Mouse (Mus musculus) G1E-ER4 (cell line): ENCODE results near the gene Ddx23. TPM values are rescaled to one million over a fixed set of nuclear protein-coding genes. Genes with fewer than 3 reads are reported as not detected.

Source experiments
- GATA1 ChIP-seq: IDR thresholded peaks from one replicate; pipeline ENCODE4 v1.8.0; 2012; ENCODE audit warnings: low read length, inconsistent platforms
- polyA plus RNA-seq: library from polyadenylated mRNA; stranded (reverse); fragments of >175 nt; gene quantifications from 2 replicates; pipeline ENCODE4 v1.2.3, GENCODE M21; 2012

Ddx23 gene
- polyA plus RNA-seq, 1 experiment, result 120 TPM

DNA sequence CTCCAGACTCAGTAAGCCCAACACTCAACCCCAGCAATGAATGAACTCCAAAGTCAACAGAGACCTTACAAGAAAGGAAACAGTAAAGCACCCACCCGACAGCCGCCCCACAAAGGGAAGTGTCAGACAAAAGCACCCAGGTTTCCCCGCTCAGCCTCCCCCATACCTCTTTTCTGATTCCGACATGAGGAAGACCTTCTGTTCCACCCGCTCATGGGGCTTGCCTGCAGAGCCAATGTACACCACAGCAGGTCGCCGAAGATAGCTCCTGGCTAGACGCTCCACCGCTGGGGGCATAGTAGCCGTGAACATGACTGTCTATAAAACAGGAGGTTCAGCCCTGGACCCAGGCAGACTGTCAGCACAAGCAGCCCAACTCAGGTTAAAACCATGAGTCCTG is 15.4 kb downstream of the Ddx23 start:
- TF ChIP-seq GATA1, result no peak

- TF ChIP-seq GATA1, result no peak
These were observed 16.0 kb downstream of the Ddx23 start for GRCm38 (mm10) chr15:98646737-98647136.

DNA sequence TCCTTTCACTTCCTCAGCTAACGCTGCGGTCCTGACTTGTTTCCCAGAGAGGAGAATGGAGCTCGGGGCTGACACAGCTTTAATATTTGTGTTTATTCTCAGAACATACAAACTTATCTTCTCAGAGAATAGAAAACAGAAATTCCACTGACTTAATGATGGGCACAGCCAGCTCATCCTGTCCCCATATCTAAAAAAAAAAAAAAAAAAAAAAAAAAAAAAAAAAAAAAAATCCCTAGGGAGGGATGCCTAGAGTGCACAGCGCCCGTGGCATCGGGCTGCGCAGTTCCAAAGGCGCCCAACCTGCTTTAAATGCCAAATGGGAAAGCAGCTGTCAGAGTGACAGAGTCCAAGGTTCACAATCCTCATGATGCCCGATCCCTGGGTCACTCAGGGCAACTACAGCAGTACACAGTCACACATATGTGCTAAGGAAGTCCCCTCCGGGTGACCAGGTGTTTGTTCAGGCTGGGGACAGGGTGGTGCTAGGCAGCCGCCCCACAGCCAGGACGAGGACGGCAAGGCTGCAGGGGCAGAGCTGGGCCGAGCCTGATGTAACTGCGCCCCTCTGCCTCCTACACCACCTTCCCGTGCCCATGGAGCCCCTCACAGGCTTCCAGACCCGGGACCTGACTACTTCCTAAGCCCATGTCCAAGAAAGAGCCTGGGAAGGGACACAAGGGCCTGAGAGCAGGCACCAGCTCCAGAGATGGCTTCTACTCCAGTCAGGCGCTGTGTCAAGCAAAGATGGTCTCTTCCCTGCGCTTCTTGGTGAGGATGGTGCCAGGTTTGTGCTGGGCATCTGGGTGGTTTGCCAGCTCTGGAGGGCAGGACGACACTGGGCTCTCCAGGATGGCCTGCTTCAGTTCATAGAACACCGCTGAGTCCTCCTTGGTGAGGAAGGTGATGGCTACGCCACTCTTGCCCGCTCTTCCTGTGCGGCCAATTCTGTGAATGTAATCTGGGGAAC is 17.4 kb downstream of the Ddx23 start:
- TF ChIP-seq GATA1, result no peak

DNA sequence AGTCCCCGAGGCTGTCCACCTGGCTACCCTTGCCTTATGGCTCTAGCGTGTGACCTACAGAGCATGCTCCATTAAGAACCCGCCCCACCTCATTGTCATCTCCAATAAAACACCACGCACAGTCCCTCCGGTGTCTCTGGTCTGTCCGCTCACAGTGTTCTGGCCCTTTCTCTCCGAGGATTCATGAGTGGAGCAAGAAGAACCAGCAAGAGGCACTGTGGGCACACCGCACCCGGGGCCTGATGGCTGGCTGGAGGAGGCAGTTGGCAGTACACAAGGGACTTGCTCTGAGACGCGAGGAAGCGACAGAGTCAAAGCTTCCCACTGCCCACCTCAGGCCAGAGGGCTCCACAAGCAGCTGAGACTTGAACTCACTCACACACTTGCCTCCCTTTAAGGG is 18.3 kb downstream of the Ddx23 start:
- no peak for TF ChIP-seq GATA1

GRCm38 (mm10) chr15:98640157-98640556 is 22.5 kb downstream of the Ddx23 start:
- no peak for TF ChIP-seq GATA1

- no peak for TF ChIP-seq GATA1
These were observed 25.5 kb downstream of the Ddx23 start for GRCm38 (mm10) chr15:98637155-98637554.

- TF ChIP-seq GATA1, result no peak
These were observed 26.2 kb downstream of the Ddx23 start for GRCm38 (mm10) chr15:98636517-98636916.

DNA sequence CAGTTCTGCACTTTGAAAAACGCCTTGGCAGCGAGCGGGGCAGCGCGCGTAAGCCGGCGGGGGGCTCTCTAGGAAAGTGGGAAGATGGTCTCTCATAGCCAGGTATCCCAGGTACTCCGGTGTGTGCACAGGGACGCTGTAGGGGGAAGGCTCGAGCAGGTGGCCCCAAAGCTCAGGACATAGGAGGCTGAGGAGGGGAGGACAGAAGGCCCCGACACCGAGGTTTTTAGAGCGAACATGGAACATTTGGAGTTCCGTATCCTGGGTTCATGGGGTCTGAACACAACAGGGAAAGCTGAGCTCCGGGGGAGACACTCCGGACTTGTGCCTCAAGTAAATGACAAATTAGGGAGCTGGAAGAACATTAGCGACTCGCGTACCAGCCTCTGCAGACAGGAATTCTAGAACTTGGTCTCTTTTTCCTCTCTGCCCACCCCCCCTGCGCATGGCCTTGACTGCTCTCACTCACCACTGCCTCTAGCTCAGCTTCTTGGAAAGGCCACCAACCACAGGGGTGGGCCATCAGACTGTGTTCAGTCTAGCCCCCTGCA is 27.3 kb downstream of the Ddx23 start:
- no peak for TF ChIP-seq GATA1

GRCm38 (mm10) chr15:98634541-98635081 is 28.1 kb downstream of the Ddx23 start:
- TF ChIP-seq GATA1, result no peak

- TF ChIP-seq GATA1, result no peak
These were observed 28.7 kb downstream of the Ddx23 start for GRCm38 (mm10) chr15:98633822-98634470.

DNA sequence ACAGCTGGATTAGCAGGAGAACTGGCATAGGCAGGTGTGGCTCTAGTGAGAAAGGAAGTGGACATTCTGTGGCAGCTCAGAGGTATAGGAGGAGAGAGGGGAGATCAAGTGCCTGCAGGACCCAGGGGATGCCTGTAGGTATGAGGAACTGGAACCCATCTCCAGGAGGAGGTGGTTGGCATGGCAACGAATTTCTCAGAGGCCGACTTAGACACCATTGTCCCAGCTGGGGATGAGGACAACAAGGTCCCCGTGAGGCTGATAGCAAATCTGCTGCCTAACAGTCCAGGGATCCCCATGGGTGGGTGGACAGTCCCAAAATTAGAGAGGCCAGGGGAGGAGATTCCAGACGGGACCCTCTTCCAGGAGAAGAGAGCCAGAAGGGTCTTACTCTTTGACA is 29.8 kb downstream of the Ddx23 start:
- no peak for TF ChIP-seq GATA1

DNA sequence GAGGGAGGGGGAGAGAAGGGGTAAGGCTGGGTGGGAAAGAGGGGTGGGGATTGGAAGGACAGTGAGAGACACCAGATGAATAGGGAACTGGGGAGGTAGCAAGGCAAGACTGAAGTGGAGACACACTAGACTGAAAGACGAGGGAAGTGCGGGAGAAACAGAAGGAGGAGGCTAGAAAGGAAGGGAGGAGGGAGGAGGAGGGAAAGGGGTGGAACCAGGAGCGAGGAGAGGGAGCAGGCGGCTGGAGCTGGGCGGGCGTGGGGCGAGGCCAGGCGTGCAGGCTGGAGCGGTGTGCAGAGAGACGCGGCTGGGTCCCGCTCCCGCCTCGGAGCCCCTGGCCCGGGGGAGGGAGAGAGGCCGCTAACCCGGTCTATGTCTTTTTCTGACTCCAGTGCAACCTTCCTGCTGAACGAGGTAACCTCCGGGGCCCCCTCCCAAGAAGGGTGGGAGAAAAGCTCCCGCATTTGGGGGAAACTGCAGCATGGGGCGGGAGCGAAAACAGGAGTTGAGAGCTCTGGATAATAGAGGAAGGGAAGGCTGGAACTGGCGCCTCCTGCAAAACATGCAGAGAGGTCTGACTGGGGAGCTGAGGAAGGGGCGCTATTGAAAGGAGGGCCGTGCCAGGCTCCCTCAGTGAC is 30.5 kb downstream of the Ddx23 start:
- TF ChIP-seq GATA1, result no peak

- no peak for TF ChIP-seq GATA1
These were observed 31.2 kb downstream of the Ddx23 start for GRCm38 (mm10) chr15:98631493-98631892.

DNA sequence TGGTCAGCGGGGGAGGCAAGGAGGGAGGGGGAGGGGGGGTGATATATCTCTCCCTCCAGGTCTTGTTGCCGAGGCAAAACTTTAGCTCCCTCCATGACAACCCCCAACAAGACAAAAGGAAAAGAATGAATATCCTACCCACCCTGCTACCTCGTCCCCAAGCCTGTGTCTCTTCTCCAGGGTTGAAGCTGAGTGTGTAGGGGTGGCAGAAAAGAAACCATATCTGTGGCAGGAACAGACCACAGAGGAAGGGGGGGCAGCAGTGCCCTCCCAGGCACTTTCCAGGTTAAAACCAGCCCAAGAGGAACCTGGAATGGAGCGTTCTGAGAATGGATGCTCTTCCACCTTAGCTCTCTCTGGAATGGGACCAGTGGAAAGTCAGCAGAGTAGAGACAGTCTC is 32.2 kb downstream of the Ddx23 start, which contains the start of gene Cacnb3:
TSS of gene Cacnb3 (plus strand) at position 301 of the 400 bp plus-strand sequence.
- TF ChIP-seq GATA1, result no peak

DNA sequence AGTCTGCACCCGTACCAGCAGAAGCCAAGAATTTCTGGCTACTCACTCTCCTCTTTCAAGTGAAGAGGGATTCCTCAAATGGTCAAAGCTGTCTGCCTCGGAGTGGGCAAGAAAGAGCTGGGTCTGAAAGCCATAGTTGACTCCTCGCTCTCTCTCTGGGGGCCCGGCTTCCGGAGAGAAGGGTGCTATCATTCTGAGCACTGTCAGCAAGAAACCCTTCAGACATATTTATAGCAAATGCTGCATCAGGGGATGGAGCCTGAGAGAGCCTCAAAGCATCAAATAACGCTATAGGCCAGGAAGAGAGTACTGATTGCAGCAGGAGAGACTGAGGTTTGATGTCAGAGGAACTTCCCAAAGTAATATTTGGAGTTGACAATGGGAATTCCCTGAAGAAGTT is 33.2 kb downstream of the Ddx23 start:
- TF ChIP-seq GATA1, result no peak
